Mouse (Mus musculus): ENCODE measurements around the gene Chchd1. TPM values are rescaled to one million over a fixed set of nuclear protein-coding genes. Genes with fewer than 3 reads are reported as not detected.
A peak's percentile ranks its signal among the peaks of the same experiment; 100 is the strongest.
"Not testable (repeated sequence)": the region's sequence is repeated elsewhere in the genome, so short reads cannot be mapped to it uniquely, and the experiment has no call there.

Chchd1 gene
- polyA plus RNA-seq, 1 experiment: 36.2 TPM

- TF ChIP-seq CTCF (IDR thresholded peaks at IDR 0.05; ENCODE audit: control insufficient read depth, insufficient read depth, insufficient replicate concordance, low read depth, low read length) (no peak), POLR2A (IDR thresholded peaks at IDR 0.05; ENCODE audit: control insufficient read depth, low read depth, low read length) (no peak)
- peaks cover 12% of the 10 kb centered on the region for H3K4me1 ChIP-seq (ENCODE audit: control insufficient read depth, insufficient read depth, low read length)
- no peaks in the 10 kb centered on the region for H3K27me3 ChIP-seq (ENCODE audit: control insufficient read depth, insufficient read depth, low read length)
- no peak overlapping the region for H3K4me3 ChIP-seq (ENCODE audit: control insufficient read depth, low read depth, low read length)
- no peak overlapping the region for H3K27ac ChIP-seq (ENCODE audit: control insufficient read depth, insufficient read depth, low read depth, low read length)
- no peaks in the 10 kb centered on the region; the same call in 1 of the 2 replicates for H3K36me3 ChIP-seq (ENCODE audit: control insufficient read depth, insufficient read depth, low read length)
These were observed 5.8 kb upstream of the Chchd1 start for GRCm38 (mm10) chr14:20696986-20697385.

- Histone ChIP-seq H3K36me3 (ENCODE audit: control insufficient read depth, insufficient read depth, low read length) (no peaks in the 10 kb centered on the region), H3K27ac (ENCODE audit: control insufficient read depth, insufficient read depth, low read depth, low read length) (no peak overlapping the region), H3K4me3 (ENCODE audit: control insufficient read depth, low read depth, low read length) (no peak overlapping the region), H3K4me1 (ENCODE audit: control insufficient read depth, insufficient read depth, low read length) (peaks cover 12% of the 10 kb centered on the region), H3K27me3 (ENCODE audit: control insufficient read depth, insufficient read depth, low read length) (no peaks in the 10 kb centered on the region)
- TF ChIP-seq CTCF (IDR thresholded peaks at IDR 0.05; ENCODE audit: control insufficient read depth, insufficient read depth, insufficient replicate concordance, low read depth, low read length) (no peak), POLR2A (IDR thresholded peaks at IDR 0.05; ENCODE audit: control insufficient read depth, low read depth, low read length) (no peak)
These were observed 4.3 kb upstream of the Chchd1 start for GRCm38 (mm10) chr14:20698515-20698914.

GRCm38 (mm10) chr14:20700362-20700761, 2.4 kb upstream of the Chchd1 start:
- Histone ChIP-seq H3K27me3 (ENCODE audit: control insufficient read depth, insufficient read depth, low read length) (no peaks in the 10 kb centered on the region), H3K4me3 (ENCODE audit: control insufficient read depth, low read depth, low read length) (no peak overlapping the region), H3K36me3 (ENCODE audit: control insufficient read depth, insufficient read depth, low read length) (no peaks in the 10 kb centered on the region), H3K27ac (ENCODE audit: control insufficient read depth, insufficient read depth, low read depth, low read length) (no peak overlapping the region), H3K4me1 (ENCODE audit: control insufficient read depth, insufficient read depth, low read length) (peaks cover 7% of the 10 kb centered on the region)
- no peak for TF ChIP-seq CTCF (IDR thresholded peaks at IDR 0.05; ENCODE audit: control insufficient read depth, insufficient read depth, insufficient replicate concordance, low read depth, low read length)
- TF ChIP-seq POLR2A (IDR thresholded peaks at IDR 0.05; ENCODE audit: control insufficient read depth, low read depth, low read length): no peak

GRCm38 (mm10) chr14:20701554-20701953, 1.3 kb upstream of the Chchd1 start:
- TF ChIP-seq POLR2A (IDR thresholded peaks at IDR 0.05; ENCODE audit: control insufficient read depth, low read depth, low read length): no peak
- TF ChIP-seq CTCF (IDR thresholded peaks at IDR 0.05; ENCODE audit: control insufficient read depth, insufficient read depth, insufficient replicate concordance, low read depth, low read length): no peak
- Histone ChIP-seq H3K27ac (ENCODE audit: control insufficient read depth, insufficient read depth, low read depth, low read length) (no peak overlapping the region), H3K4me1 (ENCODE audit: control insufficient read depth, insufficient read depth, low read length) (no peaks in the 10 kb centered on the region; the same call in 1 of the 2 replicates), H3K27me3 (ENCODE audit: control insufficient read depth, insufficient read depth, low read length) (no peaks in the 10 kb centered on the region), H3K36me3 (ENCODE audit: control insufficient read depth, insufficient read depth, low read length) (no peaks in the 10 kb centered on the region), H3K4me3 (ENCODE audit: control insufficient read depth, low read depth, low read length) (peak overlapping the region; percentile 10; the same call in 1 of the 2 replicates)

GRCm38 (mm10) chr14:20702096-20702740, 588 bp upstream of the Chchd1 start:
- no peaks in the 10 kb centered on the region; the same call in 1 of the 2 replicates for H3K4me1 ChIP-seq (ENCODE audit: control insufficient read depth, insufficient read depth, low read length)
- H3K4me3 ChIP-seq (ENCODE audit: control insufficient read depth, low read depth, low read length): peak overlapping the region; percentile 91
- TF ChIP-seq POLR2A (IDR thresholded peaks at IDR 0.05; ENCODE audit: control insufficient read depth, low read depth, low read length) (no peak), CTCF (IDR thresholded peaks at IDR 0.05; ENCODE audit: control insufficient read depth, insufficient read depth, insufficient replicate concordance, low read depth, low read length) (no peak)
- H3K27me3 ChIP-seq (ENCODE audit: control insufficient read depth, insufficient read depth, low read length): no peaks in the 10 kb centered on the region
- H3K36me3 ChIP-seq (ENCODE audit: control insufficient read depth, insufficient read depth, low read length): no peaks in the 10 kb centered on the region
- peak overlapping the region; percentile 80 for H3K27ac ChIP-seq (ENCODE audit: control insufficient read depth, insufficient read depth, low read depth, low read length)

GRCm38 (mm10) chr14:20703461-20703860, 655 bp downstream of the Chchd1 start:
- Histone ChIP-seq H3K27ac (ENCODE audit: control insufficient read depth, insufficient read depth, low read depth, low read length) (peak overlapping the region; percentile 75; the same call in 1 of the 2 replicates), H3K4me3 (ENCODE audit: control insufficient read depth, low read depth, low read length) (peak overlapping the region; percentile 91)
- H3K36me3 ChIP-seq (ENCODE audit: control insufficient read depth, insufficient read depth, low read length); H3K4me1 ChIP-seq (ENCODE audit: control insufficient read depth, insufficient read depth, low read length); H3K27me3 ChIP-seq (ENCODE audit: control insufficient read depth, insufficient read depth, low read length): not testable (repeated sequence)

- H3K27me3 ChIP-seq (ENCODE audit: control insufficient read depth, insufficient read depth, low read length): no peaks in the 10 kb centered on the region
- H3K36me3 ChIP-seq (ENCODE audit: control insufficient read depth, insufficient read depth, low read length): no peaks in the 10 kb centered on the region; the same call in none of the 2 replicates
- H3K27ac ChIP-seq (ENCODE audit: control insufficient read depth, insufficient read depth, low read depth, low read length): peak within 1 kb of the TSS; percentile 93
- H3K4me3 ChIP-seq (ENCODE audit: control insufficient read depth, low read depth, low read length): peak within 1 kb of the TSS; percentile 94
- H3K4me1 ChIP-seq (ENCODE audit: control insufficient read depth, insufficient read depth, low read length): peaks cover 3% of the 10 kb centered on the region
- TF ChIP-seq CTCF (IDR thresholded peaks at IDR 0.05; ENCODE audit: control insufficient read depth, insufficient read depth, insufficient replicate concordance, low read depth, low read length): peak; percentile 11; the same call in 1 of the 2 replicates
- peak; percentile 69 for TF ChIP-seq POLR2A (IDR thresholded peaks at IDR 0.05; ENCODE audit: control insufficient read depth, low read depth, low read length)
These were observed 4.7 kb downstream of the Chchd1 start, which contains the start of gene Zswim8 for GRCm38 (mm10) chr14:20707201-20708190. TSS of gene Zswim8 (plus strand) at chr14:20707552.

All from testis, adult 2 months (tissue).